8 mouse cellular contexts compared by ENCODE assay signal in genomic region chr5:64345181-64345735, GRCm38 (mm10).
A peak's percentile ranks its signal among the peaks of the same experiment; 100 is the strongest.
DNase-seq lines count a peak whose midpoint lies in the region; ATAC-seq lines count a peak whose summit lies in the region.

No protein-coding gene starts in this region.

- peaks cover 19% of the 10 kb centered on the region for H3K36me3 ChIP-seq in forebrain, embryonic 13.5 days (ENCODE audit: poor library complexity, severe bottlenecking)
- H3K36me3 ChIP-seq in macrophage (ENCODE audit: inconsistent target): peaks cover 41% of the 10 kb centered on the region

- no peak overlapping the region for H3K4me3 ChIP-seq in forebrain, embryonic 13.5 days
- H3K4me3 ChIP-seq in macrophage (ENCODE audit: inconsistent target): no peak overlapping the region

- DNase-seq in adrenal gland, postnatal 14 days: peak; percentile 26
- DNase-seq in adrenal gland, adult 8-10 months: no peak
- peak; percentile 80 for DNase-seq in kidney, postnatal 10 days
- DNase-seq in spleen, postnatal 4 days (ENCODE audit: low spot score in 2 of 2): no peak
- DNase-seq in layer of hippocampus, postnatal 25 days (ENCODE audit: extremely low spot score in 1 of 2, low spot score in 1 of 2): no peak
- no peak for DNase-seq in right cerebral cortex, adult 18-20 months

- H3K9ac ChIP-seq in forebrain, embryonic 13.5 days: no peak overlapping the region

- no peaks in the 10 kb centered on the region for H3K9me3 ChIP-seq in forebrain, embryonic 13.5 days (replicated peaks)

- ATAC-seq in forebrain, embryonic 13.5 days: peak; percentile 57; the same call in 1 of the 2 replicates

- no peak overlapping the region; the same call in 1 of the 2 replicates for H3K27ac ChIP-seq in forebrain, embryonic 13.5 days
- H3K27ac ChIP-seq in macrophage: peak overlapping the region; percentile 100

- 57% methylated on average over 16 of the region's 16 CpGs for WGBS in forebrain, embryonic 13.5 days
- 90% methylated on average over 16 of the region's 16 CpGs for WGBS in macrophage (ENCODE audit: missing documents)

- H3K4me2 ChIP-seq in forebrain, embryonic 13.5 days: no peak overlapping the region

- H3K4me1 ChIP-seq in forebrain, embryonic 13.5 days: peaks cover 20% of the 10 kb centered on the region

- no peaks in the 10 kb centered on the region for H3K79me2 ChIP-seq in macrophage (ENCODE audit: inconsistent target)

- H3K27me3 ChIP-seq in forebrain, embryonic 13.5 days: no peaks in the 10 kb centered on the region

Comparison
In these comparisons a context has a peak if more than half of its experiments do, and no peak if none do; other contexts are left out.
1. DNase-seq: peak in adrenal gland, postnatal 14 days (single experiment) and kidney, postnatal 10 days (single experiment); none in adrenal gland, adult 8-10 months (single experiment), spleen, postnatal 4 days (0 of 2), layer of hippocampus, postnatal 25 days (0 of 2) and right cerebral cortex, adult 18-20 months (single experiment).